Mouse (Mus musculus) mammary gland, adult 2 months (tissue): ENCODE measurements around the gene 1190005I06Rik. TPM values are rescaled to one million over a fixed set of nuclear protein-coding genes. Genes with fewer than 3 reads are reported as not detected.

Experiments used
- polyA plus RNA-seq: library from polyadenylated mRNA; depleted of rRNA; stranded (reverse); fragments of >200 nt; gene quantifications from 2 replicates; pipeline ENCODE4 v1.2.3, GENCODE M21; 2012; ENCODE audit warnings: low replicate concordance; rRNA removed

Gene 1190005I06Rik
- polyA plus RNA-seq = 11.5 and 37.7 TPM in 2 replicates

GRCm38 (mm10) chr8:120647532-120647931 lies at the start of gene 1190005I06Rik:
Gene 1190005I06Rik (minus strand): TSS chr8:120647632.

GRCm38 (mm10) chr8:120668374-120668905 lies 21.0 kb upstream of the 1190005I06Rik start, which contains the start of gene Emc8:
Gene Emc8 (minus strand): TSS chr8:120668573.

GRCm38 (mm10) chr8:120667561-120668373 lies 20.3 kb upstream of the 1190005I06Rik start, which contains the start of the genes Gm27021 and Cox4i1:
Gene Gm27021 (minus strand): TSS chr8:120668079.
Gene Cox4i1 (plus strand): TSS chr8:120668222.

GRCm38 (mm10) chr8:120588908-120589771 lies 58.3 kb downstream of the 1190005I06Rik start, which contains the start of gene Gins2:
Gene Gins2 (minus strand): TSS chr8:120589304.

Other genes with a start within 250 kb of the 1190005I06Rik start
- 16.0 and 17.0 TPM in 2 replicates for gene Gins2, start 58.3 kb downstream of the 1190005I06Rik start, polyA plus RNA-seq
- 2.2 TPM in 1 of 2 replicates, not detected in the other for gene Gm27021, start 20.4 kb upstream of the 1190005I06Rik start, polyA plus RNA-seq
- gene Cox4i1, start 20.6 kb upstream of the 1190005I06Rik start, polyA plus RNA-seq = 959 and 1,204 TPM in 2 replicates
- 102 and 139 TPM in 2 replicates for gene Emc8, start 20.9 kb upstream of the 1190005I06Rik start, polyA plus RNA-seq
- 39.3 and 145 TPM in 2 replicates for gene Irf8, start 88.7 kb upstream of the 1190005I06Rik start, polyA plus RNA-seq